Mouse (Mus musculus) hindbrain, embryonic 16.5 days (tissue): ENCODE measurements around the gene Trim56. TPM values are rescaled to one million over a fixed set of nuclear protein-coding genes. Genes with fewer than 3 reads are reported as not detected.
A peak's percentile ranks its signal among the peaks of the same experiment; 100 is the strongest.
"Not testable (repeated sequence)": the region's sequence is repeated elsewhere in the genome, so short reads cannot be mapped to it uniquely, and the experiment has no call there.

Experiments used
- ATAC-seq: fragments of 200-750 bp; cut with Nextera tagmentation; 2 replicates; pipeline ENCODE4 v1.8.0; 2017; ENCODE audit warnings: moderate TSS enrichment, moderate library complexity
- H3K27ac ChIP-seq: fragments of 300-500 bp; sonication (generic); 2 replicates; pipeline ENCODE4 v1.5.1; 2014; ENCODE audit warnings: low read depth, mild to moderate bottlenecking, control low read depth, low read length, moderate library complexity
- H3K27me3 ChIP-seq: fragments of 300-500 bp; sonication (generic); replicated peaks from 2 replicates; pipeline ENCODE4 v1.6.1; 2014; ENCODE audit warnings: low read length; ENCODE audit not compliant: control insufficient read depth, insufficient read depth
- H3K36me3 ChIP-seq: fragments of 300-500 bp; sonication (generic); 2 replicates; pipeline ENCODE4 v1.6.1; 2014; ENCODE audit warnings: mild to moderate bottlenecking, low read length, moderate library complexity, mixed read lengths; ENCODE audit not compliant: control insufficient read depth, insufficient read depth
- H3K4me1 ChIP-seq: fragments of 300-500 bp; sonication (generic); 2 replicates; pipeline ENCODE4 v1.6.1; 2014; ENCODE audit warnings: low read depth, low read length; ENCODE audit not compliant: control insufficient read depth, insufficient read depth
- H3K4me2 ChIP-seq: fragments of 300-500 bp; sonication (generic); 2 replicates; pipeline ENCODE4 v1.6.1; 2014; ENCODE audit warnings: mild to moderate bottlenecking, low read length, control low read depth, moderate library complexity
- H3K4me3 ChIP-seq: fragments of 300-500 bp; sonication (generic); 2 replicates; pipeline ENCODE4 v1.5.1; 2014; ENCODE audit warnings: mild to moderate bottlenecking, low read length, control low read depth, moderate library complexity
- H3K9ac ChIP-seq: fragments of 300-500 bp; sonication (generic); 2 replicates; pipeline ENCODE4 v1.6.1; 2014; ENCODE audit warnings: low read depth, mild to moderate bottlenecking, control low read depth, low read length, moderate library complexity
- H3K9me3 ChIP-seq: fragments of 300-500 bp; sonication (generic); 2 replicates; pipeline ENCODE4 v1.6.1; 2014; ENCODE audit warnings: mild to moderate bottlenecking, low read length, moderate library complexity; ENCODE audit not compliant: control insufficient read depth
- WGBS: fragments of 180-500 bp; shearing (Covaris S2); extraction: QIAGEN DNeasy Blood & Tissue Kit; methylation state at CpG from one replicate; pipeline ENCODE4 v1.1.7; 2014; 5-methylcytosine and 5-hydroxymethylcytosine counted together
- polyA plus RNA-seq: library from polyadenylated mRNA; unstranded; fragments of >200 nt; fragmentation: Nextera tagmentation; extraction: Ambion mirVana; gene quantifications from 2 replicates; pipeline ENCODE4 v1.2.1, GENCODE M21; 2015

Trim56 gene
- polyA plus RNA-seq, 1 experiment from 2014 or later = 2.3 TPM

- H3K9me3 ChIP-seq = no peaks in the 10 kb centered on the region; the same call in 1 of the 2 replicates
- no peak overlapping the region for H3K27ac ChIP-seq
- H3K4me1 ChIP-seq = no peaks in the 10 kb centered on the region; the same call in none of the 2 replicates
- H3K9ac ChIP-seq = no peak overlapping the region; the same call in 1 of the 2 replicates
- no peaks in the 10 kb centered on the region for H3K36me3 ChIP-seq
- peak; percentile 60; the same call in 1 of the 2 replicates for ATAC-seq
- no peak overlapping the region for H3K4me2 ChIP-seq
- no peak overlapping the region for H3K4me3 ChIP-seq
- WGBS = 1% methylated on average over 3 of the region's 3 CpGs
- no peaks in the 10 kb centered on the region for H3K27me3 ChIP-seq
Observed at GRCm38 (mm10) chr5:137131490-137131889, 15.5 kb upstream of the Trim56 start.

- no peak overlapping the region for H3K4me2 ChIP-seq
- WGBS = 33% methylated on average over 5 of the region's 5 CpGs
- H3K27ac ChIP-seq = no peak overlapping the region
- no peaks in the 10 kb centered on the region for H3K36me3 ChIP-seq
- no peaks in the 10 kb centered on the region; the same call in 1 of the 2 replicates for H3K9me3 ChIP-seq
- ATAC-seq = no peak
- H3K4me3 ChIP-seq = no peak overlapping the region
- no peaks in the 10 kb centered on the region; the same call in none of the 2 replicates for H3K4me1 ChIP-seq
- H3K27me3 ChIP-seq = no peaks in the 10 kb centered on the region
- peak overlapping the region; percentile 18; the same call in 1 of the 2 replicates for H3K9ac ChIP-seq
Observed at GRCm38 (mm10) chr5:137129281-137129680, 13.3 kb upstream of the Trim56 start.

GRCm38 (mm10) chr5:137123516-137123915 lies 7.5 kb upstream of the Trim56 start:
- H3K4me1 ChIP-seq = peaks cover 11% of the 10 kb centered on the region
- no peak for ATAC-seq
- peak overlapping the region; percentile 68 for H3K27ac ChIP-seq
- H3K36me3 ChIP-seq = no peaks in the 10 kb centered on the region
- no peak overlapping the region for H3K4me2 ChIP-seq
- H3K9ac ChIP-seq = peak overlapping the region; percentile 31
- H3K27me3 ChIP-seq = no peaks in the 10 kb centered on the region
- no peaks in the 10 kb centered on the region for H3K9me3 ChIP-seq
- no peak overlapping the region for H3K4me3 ChIP-seq
- WGBS = 88% methylated on average over 4 of the region's 4 CpGs

GRCm38 (mm10) chr5:137122686-137123193 lies 6.7 kb upstream of the Trim56 start:
- Histone ChIP-seq H3K36me3 (no peaks in the 10 kb centered on the region), H3K4me1 (peaks cover 11% of the 10 kb centered on the region), H3K9me3 (no peaks in the 10 kb centered on the region), H3K4me2 (peak overlapping the region; percentile 9; the same call in 1 of the 2 replicates), H3K27ac (peak overlapping the region; percentile 68), H3K9ac (peak overlapping the region; percentile 11; the same call in 1 of the 2 replicates), H3K4me3 (no peak overlapping the region), H3K27me3 (no peaks in the 10 kb centered on the region)
- WGBS = 8% methylated on average over 14 of the region's 14 CpGs
- peak; percentile 91 for ATAC-seq

- no peak overlapping the region for H3K4me3 ChIP-seq
- no peaks in the 10 kb centered on the region for H3K36me3 ChIP-seq
- peaks cover 14% of the 10 kb centered on the region for H3K4me1 ChIP-seq
- WGBS = 81% methylated on average over 4 of the region's 4 CpGs
- ATAC-seq = no peak
- no peak overlapping the region for H3K27ac ChIP-seq
- no peak overlapping the region for H3K4me2 ChIP-seq
- H3K9me3 ChIP-seq = no peaks in the 10 kb centered on the region
- H3K9ac ChIP-seq = no peak overlapping the region
- H3K27me3 ChIP-seq = no peaks in the 10 kb centered on the region; the same call in 1 of the 2 replicates
Observed at GRCm38 (mm10) chr5:137121280-137121679, 5.3 kb upstream of the Trim56 start.

DNA sequence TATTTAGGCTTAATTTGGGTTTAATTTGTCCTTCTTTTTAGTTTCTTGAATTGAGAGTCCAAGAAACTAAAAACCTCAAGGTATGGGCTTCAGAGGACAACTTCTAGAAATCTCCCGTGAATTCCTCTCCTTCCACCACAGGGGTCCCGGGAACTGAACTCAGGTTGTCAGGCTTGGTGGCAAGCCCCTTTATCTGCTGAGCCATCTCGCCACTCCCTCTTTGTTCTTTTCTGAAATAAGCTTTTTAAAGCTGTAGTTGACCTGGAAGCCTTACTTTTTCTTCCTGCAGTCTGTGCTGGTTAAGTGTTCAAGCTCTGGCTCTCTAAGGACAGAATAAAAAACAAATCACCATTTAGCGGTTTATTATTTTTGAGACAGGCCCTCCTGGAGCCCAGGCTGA lies 2.9 kb upstream of the Trim56 start:
- Histone ChIP-seq H3K27ac (no peak overlapping the region), H3K9me3 (no peaks in the 10 kb centered on the region), H3K4me2 (no peak overlapping the region), H3K4me3 (no peak overlapping the region), H3K4me1 (peaks cover 18% of the 10 kb centered on the region), H3K27me3 (no peaks in the 10 kb centered on the region; the same call in 1 of the 2 replicates), H3K36me3 (no peaks in the 10 kb centered on the region), H3K9ac (no peak overlapping the region)
- no peak for ATAC-seq
- WGBS = 70% methylated on average over 4 of the region's 4 CpGs

DNA sequence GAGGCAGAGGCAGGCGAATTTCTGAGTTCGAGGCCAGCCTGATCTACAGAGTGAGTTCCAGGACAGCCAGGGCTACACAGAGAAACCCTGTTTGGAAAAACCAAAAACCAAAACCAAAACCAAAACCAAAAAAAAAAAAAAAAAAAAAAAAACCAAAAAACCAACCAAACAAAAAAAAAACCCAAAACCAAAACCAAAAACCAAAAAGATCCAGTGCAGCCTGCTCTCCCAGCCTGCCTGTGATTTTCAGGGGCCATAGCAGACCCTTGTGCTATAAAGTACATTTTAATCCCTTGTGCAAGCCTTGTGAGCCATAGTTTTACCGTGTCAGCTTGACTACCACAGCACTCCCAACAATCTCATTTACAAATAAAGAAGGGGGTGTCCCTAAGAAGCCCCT lies 2.0 kb upstream of the Trim56 start:
- not testable (repeated sequence) for ATAC-seq, H3K36me3 ChIP-seq, H3K27me3 ChIP-seq, H3K4me3 ChIP-seq, H3K9me3 ChIP-seq, H3K27ac ChIP-seq, H3K4me2 ChIP-seq, H3K9ac ChIP-seq
- H3K4me1 ChIP-seq = peaks cover 14% of the 10 kb centered on the region
- WGBS = 90% methylated on average over 3 of the region's 3 CpGs

- no peaks in the 10 kb centered on the region; the same call in 1 of the 2 replicates for H3K27me3 ChIP-seq
- H3K36me3 ChIP-seq = no peaks in the 10 kb centered on the region
- H3K4me2 ChIP-seq = no peak overlapping the region
- H3K4me1 ChIP-seq = peaks cover 7% of the 10 kb centered on the region
- no peak overlapping the region for H3K27ac ChIP-seq
- no peak overlapping the region for H3K4me3 ChIP-seq
- no peak overlapping the region for H3K9ac ChIP-seq
- no peak for ATAC-seq
- 84% methylated on average over 2 of the region's 2 CpGs for WGBS
- no peaks in the 10 kb centered on the region for H3K9me3 ChIP-seq
Observed at GRCm38 (mm10) chr5:137116987-137117386, 978 bp upstream of the Trim56 start.

DNA sequence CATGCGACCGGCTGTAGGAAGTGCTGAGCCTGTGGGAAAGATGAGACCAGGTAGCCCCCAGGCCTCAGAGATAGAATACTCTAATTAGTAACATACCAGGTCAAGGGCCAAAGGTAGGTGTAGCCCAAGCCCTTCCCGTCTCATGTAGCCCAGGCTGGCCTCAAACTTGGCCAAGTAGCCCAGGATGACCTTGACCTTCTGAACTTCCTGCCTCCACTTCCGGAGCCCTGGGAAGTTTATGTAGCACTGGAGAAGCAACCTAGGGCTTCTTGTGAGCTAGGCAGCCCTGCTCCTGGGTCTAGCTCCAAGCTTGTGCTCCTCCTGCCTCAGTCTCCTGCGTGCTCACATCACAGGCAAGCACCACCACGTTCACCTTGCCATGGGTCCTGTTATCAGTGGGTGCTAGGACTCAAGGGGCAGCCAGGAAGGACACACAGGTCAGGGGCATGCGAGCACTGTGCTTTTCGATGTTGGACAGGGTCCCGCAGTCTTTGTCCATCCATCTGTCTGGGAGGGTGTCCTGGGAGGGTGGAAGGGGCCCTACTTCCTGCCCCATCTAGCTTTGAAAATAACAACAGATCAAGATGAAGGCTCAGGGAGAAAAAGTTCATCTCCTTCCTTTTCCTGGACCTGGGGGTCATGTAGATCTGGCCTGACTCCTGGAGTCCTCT lies 983 bp downstream of the Trim56 start:
- no peaks in the 10 kb centered on the region; the same call in 1 of the 2 replicates for H3K27me3 ChIP-seq
- no peaks in the 10 kb centered on the region for H3K36me3 ChIP-seq
- H3K4me2 ChIP-seq = peak overlapping the region; percentile 59
- no peak overlapping the region; the same call in 1 of the 2 replicates for H3K4me3 ChIP-seq
- H3K4me1 ChIP-seq = peaks cover 7% of the 10 kb centered on the region
- 87% methylated on average over 9 of the region's 9 CpGs for WGBS
- ATAC-seq = no peak
- H3K27ac ChIP-seq = no peak overlapping the region
- no peaks in the 10 kb centered on the region for H3K9me3 ChIP-seq
- no peak overlapping the region for H3K9ac ChIP-seq
